Mouse (Mus musculus): ENCODE data around the gene Nrxn3.

- no peak for TF ChIP-seq POLR2A (IDR thresholded peaks at IDR 0.05; ENCODE audit: borderline replicate concordance, low read depth, low read length)
- no peak for TF ChIP-seq CTCF (IDR thresholded peaks at IDR 0.05; ENCODE audit: low read depth, low read length)
These were observed 302.5 kb downstream of the Nrxn3 start for GRCm38 (mm10) chr12:89025180-89025579.
